Mouse (Mus musculus) embryonic fibroblast, embryonic 13.5 days (primary cell): ENCODE results near the gene Synpo2. TPM values are rescaled to one million over a fixed set of nuclear protein-coding genes. Genes with fewer than 3 reads are reported as not detected.

Source experiments
- H3K27ac ChIP-seq: 2 replicates; pipeline ENCODE4 v1.5.1; 2012; ENCODE audit warnings: low read length, control low read depth, inconsistent platforms; ENCODE audit not compliant: insufficient read depth
- H3K4me1 ChIP-seq: 2 replicates; pipeline ENCODE4 v1.6.1; 2011; ENCODE audit warnings: low read length; ENCODE audit not compliant: control insufficient read depth, insufficient read depth
- H3K4me3 ChIP-seq: 2 replicates; pipeline ENCODE4 v1.5.1; 2011; ENCODE audit warnings: mild to moderate bottlenecking, control low read depth, low read length; ENCODE audit not compliant: insufficient read depth
- CTCF ChIP-seq: IDR thresholded peaks from 2 replicates; pipeline ENCODE4 v1.5.1; 2011; ENCODE audit warnings: mild to moderate bottlenecking, control low read depth, low read length, moderate library complexity, borderline replicate concordance; ENCODE audit not compliant: insufficient read depth
- POLR2A ChIP-seq: IDR thresholded peaks from 2 replicates; pipeline ENCODE4 v1.6.1; 2011; ENCODE audit warnings: low read depth, mild to moderate bottlenecking, control low read depth, low read length, moderate library complexity
- polyA plus RNA-seq: library from polyadenylated mRNA; stranded (reverse); fragments of >200 nt; gene quantifications from 2 replicates; pipeline ENCODE4 v1.2.4, GENCODE M21; 2011; ENCODE audit warnings: low read depth; ENCODE audit not compliant: missing spikeins, insufficient read length

Gene Synpo2
- polyA plus RNA-seq, 1 experiment = 6.2 TPM

GRCm38 (mm10) chr3:123116903-123117302 lies 119.0 kb downstream of the Synpo2 start:
- H3K4me3 ChIP-seq = no peak overlapping the region
- no peaks in the 10 kb centered on the region for H3K4me1 ChIP-seq
- no peak for TF ChIP-seq CTCF
- H3K27ac ChIP-seq = no peak overlapping the region

GRCm38 (mm10) chr3:123115770-123116527 lies 120.0 kb downstream of the Synpo2 start:
- TF ChIP-seq CTCF (peak; percentile 83; the same call in 1 of the 2 replicates), POLR2A (no peak)
- Histone ChIP-seq H3K4me3 (no peak overlapping the region), H3K27ac (no peak overlapping the region)

GRCm38 (mm10) chr3:123114001-123114635 lies 121.8 kb downstream of the Synpo2 start:
- Histone ChIP-seq H3K4me3 (no peak overlapping the region), H3K4me1 (no peaks in the 10 kb centered on the region), H3K27ac (no peak overlapping the region)
- TF ChIP-seq POLR2A (no peak), CTCF (no peak)

More at GRCm38 (mm10) chr3:123115770-123116527, 120.0 kb downstream of the Synpo2 start:
- no peaks in the 10 kb centered on the region for H3K4me1 ChIP-seq

- H3K27ac ChIP-seq = no peak overlapping the region
- no peak overlapping the region for H3K4me3 ChIP-seq
- TF ChIP-seq CTCF (no peak), POLR2A (no peak)
- H3K4me1 ChIP-seq = peaks cover 4% of the 10 kb centered on the region; the same call in 1 of the 2 replicates
Observed at GRCm38 (mm10) chr3:123112781-123113180, 123.2 kb downstream of the Synpo2 start.

GRCm38 (mm10) chr3:123111071-123111711 lies 124.8 kb downstream of the Synpo2 start:
- peaks cover 7% of the 10 kb centered on the region for H3K4me1 ChIP-seq
- no peak overlapping the region for H3K4me3 ChIP-seq
- H3K27ac ChIP-seq = no peak overlapping the region
- no peak for TF ChIP-seq CTCF
- no peak for TF ChIP-seq POLR2A

GRCm38 (mm10) chr3:123107830-123108549 lies 128.0 kb downstream of the Synpo2 start:
- Histone ChIP-seq H3K27ac (no peak overlapping the region), H3K4me1 (peaks cover 14% of the 10 kb centered on the region)
- no peak for TF ChIP-seq CTCF
- TF ChIP-seq POLR2A = no peak

GRCm38 (mm10) chr3:123104325-123104724 lies 131.6 kb downstream of the Synpo2 start:
- Histone ChIP-seq H3K4me1 (peaks cover 14% of the 10 kb centered on the region), H3K4me3 (no peak overlapping the region), H3K27ac (peak overlapping the region; percentile 97)
- no peak for TF ChIP-seq POLR2A
- TF ChIP-seq CTCF = no peak

More at GRCm38 (mm10) chr3:123107830-123108549, 128.0 kb downstream of the Synpo2 start:
- H3K4me3 ChIP-seq = no peak overlapping the region

- H3K4me1 ChIP-seq = peaks cover 14% of the 10 kb centered on the region
- TF ChIP-seq CTCF (peak; percentile 81), POLR2A (no peak)
- H3K27ac ChIP-seq = peak overlapping the region; percentile 97
- H3K4me3 ChIP-seq = no peak overlapping the region
Observed at GRCm38 (mm10) chr3:123103151-123103860, 132.6 kb downstream of the Synpo2 start.

- Histone ChIP-seq H3K27ac (no peak overlapping the region), H3K4me1 (peaks cover 7% of the 10 kb centered on the region; the same call in 1 of the 2 replicates), H3K4me3 (no peak overlapping the region)
- TF ChIP-seq CTCF = no peak
- no peak for TF ChIP-seq POLR2A
Observed at GRCm38 (mm10) chr3:123101761-123102160, 134.2 kb downstream of the Synpo2 start.
